Mouse (Mus musculus) T-helper 17 cell (primary cell): Measurements from ENCODE around the gene Nup205.

Source experiments
- in situ Hi-C, 2 experiments: fragments of 300-600 bp; cut with MboI, MseI; formaldehyde crosslinking; loops; 1 replicate in 1 of 2; 2 replicates in 1 of 2; pipeline ENCODE4 v1.15.1; 2025; ENCODE audit warnings: high pct_unique_total_duplicates in 2 of 2

Nup205 gene

DNA sequence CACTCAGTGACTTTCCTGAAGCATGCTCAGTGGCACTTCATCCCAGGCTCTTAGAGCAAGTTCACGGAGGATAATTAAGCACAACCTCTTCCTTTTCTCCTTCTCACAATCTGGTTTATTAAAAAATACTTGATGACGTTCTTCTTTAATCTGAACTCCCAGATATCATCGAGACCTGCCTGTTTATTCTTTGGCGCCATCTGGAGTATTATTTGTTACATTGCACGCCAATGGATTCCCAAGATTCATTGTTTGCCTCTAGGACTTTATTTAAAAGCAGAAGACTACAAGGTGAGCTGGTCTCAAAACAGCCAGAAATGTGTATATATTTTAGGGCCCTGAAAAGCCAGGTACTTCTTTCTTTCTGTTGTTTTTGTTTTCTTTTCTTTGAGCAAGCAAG is 67.9 kb downstream of the Nup205 start:
- in situ Hi-C loops, result no loop called here

DNA sequence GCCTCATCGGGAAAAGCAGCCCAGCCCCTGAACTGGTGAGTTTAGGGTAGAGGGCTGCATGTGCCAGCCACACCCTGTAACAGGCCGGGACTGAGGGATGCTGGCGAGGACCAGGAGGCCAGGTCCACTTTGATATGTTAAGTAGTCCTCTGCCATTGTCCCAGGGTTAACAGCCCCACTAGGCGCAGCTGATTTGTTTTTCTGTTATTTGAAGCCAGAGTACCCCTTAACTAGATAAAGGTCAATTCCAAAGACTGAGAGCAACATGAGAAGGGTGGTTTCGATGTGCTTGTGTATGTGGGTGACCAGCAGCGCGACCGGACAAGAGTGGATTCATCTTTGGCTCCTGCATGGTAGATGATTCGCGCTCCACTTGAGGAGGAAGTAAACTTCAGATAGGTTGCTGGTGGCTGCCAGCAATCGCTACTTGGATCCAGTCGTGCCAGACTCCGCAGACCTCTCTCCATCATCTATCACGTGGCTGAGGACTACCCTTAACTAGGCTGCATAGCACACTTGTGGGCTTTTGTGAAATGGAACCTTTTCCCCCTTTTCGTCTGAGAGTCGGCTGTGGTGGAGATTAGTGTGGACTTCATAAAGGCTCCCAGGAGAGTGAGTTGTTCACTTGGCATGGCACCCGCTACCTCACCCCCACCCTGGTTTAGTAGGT is 74.7 kb downstream of the Nup205 start:
- in situ Hi-C loops, result loop anchor here (5.0 to 25.0 kb wide), 2 partner anchors 285 kb away; partner anchors contain the start of gene Mtpn (in 2 of the 2)

DNA sequence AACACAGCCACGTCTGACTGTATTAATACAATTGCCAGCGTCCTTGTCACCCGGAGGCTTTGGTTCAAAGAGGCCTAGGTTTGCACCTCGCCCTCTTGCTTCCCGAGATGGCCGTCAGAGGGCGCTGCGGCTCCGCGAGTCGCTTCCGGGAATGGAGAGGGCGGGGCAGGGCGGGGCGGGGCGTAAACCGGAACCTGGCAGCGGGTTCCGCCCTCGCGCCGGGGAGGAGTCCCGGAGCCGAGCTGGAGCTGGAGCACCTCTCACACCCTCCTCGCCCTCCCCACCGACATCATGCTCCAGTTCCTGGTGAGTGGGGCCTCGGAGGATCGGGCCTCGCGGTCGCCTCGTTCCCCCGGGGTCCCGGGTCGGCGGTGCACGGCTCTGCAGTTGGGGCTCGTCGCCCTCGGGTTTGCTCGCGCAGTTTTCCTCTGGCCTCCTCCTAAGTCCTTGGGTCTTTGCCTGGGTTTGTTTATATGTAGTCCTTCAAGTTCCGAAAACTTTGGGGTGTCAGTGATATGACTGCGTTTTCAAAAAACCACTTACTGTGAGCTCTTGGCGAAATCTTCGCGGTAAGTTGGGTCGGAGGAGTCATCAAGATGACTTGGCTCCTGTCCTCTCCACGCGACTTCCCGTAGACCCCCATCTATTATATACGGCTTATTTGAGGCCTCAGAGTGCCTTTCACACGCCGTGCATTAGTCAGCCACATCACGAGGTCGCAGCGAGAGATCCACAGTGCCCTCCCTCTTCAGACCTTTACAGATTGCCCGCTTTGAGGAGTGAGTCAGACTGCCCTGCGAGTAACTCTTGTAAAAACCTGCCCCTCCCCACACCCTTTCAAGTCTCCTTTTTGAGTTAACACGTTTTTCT is 75.5 kb downstream of the Nup205 start:
- in situ Hi-C loops, result loop anchor here (5.0 to 25.0 kb wide), 2 partner anchors 285 kb away; partner anchors contain the start of gene Mtpn (in 2 of the 2)

DNA sequence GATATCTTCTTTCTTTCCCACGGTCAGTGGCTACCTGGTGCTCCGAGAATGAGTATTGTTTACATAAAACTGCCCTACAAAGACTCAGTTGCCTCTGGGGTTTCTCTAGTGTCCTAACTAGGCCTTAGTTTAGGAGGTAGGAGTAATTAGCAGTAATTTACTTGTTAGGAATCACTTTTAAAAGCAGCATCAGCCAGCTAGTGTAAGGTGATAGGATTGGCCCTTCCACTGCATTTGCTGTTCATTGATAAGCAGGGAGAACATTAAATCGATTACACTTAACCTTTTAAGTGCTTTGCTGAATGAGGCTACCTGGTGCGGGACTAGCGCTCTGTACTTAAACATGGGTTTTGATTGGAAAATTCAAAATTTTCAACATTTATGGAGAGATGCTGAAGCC is 76.3 kb downstream of the Nup205 start:
- in situ Hi-C loops, result loop anchor here (5.0 to 25.0 kb wide), 2 partner anchors 284 kb away; partner anchors contain the start of gene Mtpn (in 2 of the 2)

DNA sequence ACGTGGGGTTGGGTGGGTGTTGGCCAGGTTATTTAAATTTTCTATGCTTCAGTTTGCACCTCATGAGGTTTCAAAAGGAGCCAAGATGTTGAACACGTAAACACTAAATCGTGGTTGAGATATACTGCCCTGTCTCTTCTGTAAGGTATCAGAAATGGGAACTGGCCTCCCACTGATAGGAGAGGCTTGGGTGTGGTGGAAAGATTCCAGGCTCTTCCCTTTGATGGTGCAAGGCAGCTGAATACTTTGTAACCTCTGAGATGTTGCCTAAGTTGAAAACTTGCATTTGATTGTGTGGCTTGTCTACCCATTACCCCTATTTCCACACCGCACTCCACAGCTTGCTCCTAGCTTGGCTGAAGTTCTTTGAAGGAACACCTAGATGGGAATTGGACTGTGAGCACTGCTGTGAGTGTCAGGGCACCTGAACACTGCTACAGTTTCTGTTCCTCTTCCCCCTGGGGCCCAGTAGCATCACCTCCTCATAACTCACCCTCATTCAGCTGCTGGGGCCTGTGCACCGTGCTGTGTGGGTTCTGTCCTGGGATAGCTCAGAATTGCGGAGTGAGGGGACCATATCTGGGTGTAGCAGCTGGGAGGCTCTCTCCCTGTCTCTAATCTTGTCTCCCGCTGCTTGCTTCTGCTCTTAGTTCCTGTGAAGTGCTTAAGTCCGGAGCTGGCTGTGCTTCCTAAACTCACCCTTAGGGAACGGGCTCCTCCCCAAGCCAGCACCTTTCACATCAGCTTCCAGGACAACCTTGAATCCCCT is 77.1 kb downstream of the Nup205 start:
- in situ Hi-C loops, result loop anchor here (5.0 to 25.0 kb wide), 2 partner anchors 283 kb away; partner anchors contain the start of gene Mtpn (in 2 of the 2)

DNA sequence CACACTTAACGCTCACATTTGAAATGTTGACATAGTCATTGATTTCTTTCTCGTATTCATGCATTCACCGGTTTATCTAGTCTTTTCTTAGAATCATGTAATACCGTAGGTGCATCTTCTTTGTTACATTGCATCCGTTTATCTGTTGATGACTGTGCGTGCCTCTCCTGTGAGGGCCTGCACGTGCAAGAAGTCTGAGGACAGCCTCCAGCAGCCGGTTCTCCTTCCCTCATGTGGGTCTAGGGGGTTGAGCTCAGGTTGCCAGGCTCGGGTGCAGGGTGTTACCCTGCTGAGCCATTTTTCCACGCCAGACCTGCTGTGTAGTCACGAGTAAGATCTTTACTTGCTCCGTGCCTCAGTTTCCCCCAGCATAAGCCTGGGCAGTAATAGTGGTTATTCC is 77.8 kb downstream of the Nup205 start:
- in situ Hi-C loops, result loop anchor here in 1 of 2 experiments (25.0 kb wide), 1 partner anchor 282 kb away; the partner anchor contains the start of gene Mtpn

DNA sequence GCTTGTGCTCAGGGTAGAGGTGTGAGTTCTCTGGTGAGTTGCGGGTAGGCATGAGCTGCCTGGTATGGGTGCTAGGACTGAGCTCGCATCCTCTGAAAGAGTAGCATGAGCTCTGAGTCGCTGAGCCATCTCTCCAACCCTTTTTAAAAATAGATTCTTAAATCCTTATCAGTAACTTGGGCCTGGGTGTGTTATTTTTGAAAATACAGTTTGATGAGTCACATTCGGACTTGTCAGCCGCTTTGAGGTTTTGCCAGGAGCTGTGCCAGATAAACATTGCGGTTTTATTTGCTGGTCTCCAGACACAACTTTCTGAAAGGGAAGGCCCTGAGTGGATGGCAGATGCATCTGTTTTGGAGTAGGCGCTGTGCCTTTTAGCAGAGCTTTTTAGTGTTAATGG is 79.5 kb downstream of the Nup205 start:
- in situ Hi-C loops, result loop anchor here in 1 of 2 experiments (25.0 kb wide), 1 partner anchor 281 kb away; the partner anchor contains the start of gene Mtpn

DNA sequence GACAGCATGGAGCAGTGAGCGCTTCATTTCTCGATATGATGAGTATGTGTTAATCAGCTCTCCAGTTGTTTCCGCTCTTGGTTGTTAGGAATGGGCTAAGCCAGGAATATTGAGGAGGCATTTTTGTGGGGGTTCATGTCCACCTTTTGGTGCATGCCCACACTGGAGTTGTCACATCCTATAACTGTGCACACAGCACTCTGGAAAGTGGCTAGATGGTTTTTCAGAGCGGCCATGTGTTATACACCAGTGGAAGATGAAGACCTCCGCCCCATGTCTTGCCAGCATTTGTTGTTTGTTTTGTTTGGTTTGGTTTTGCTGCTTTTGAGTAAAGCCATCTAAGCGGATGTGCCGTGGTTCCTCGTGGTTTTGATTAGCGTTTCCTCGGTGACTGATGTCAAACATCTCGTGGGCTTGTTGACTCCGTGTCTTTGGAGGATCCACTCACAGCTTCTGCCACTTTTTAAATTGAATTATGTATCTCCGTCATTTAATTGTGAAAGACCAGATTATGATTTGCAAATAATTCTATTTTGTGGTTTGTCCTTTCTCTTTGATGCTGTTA is 80.5 kb downstream of the Nup205 start:
- in situ Hi-C loops, result loop anchor here in 1 of 2 experiments (25.0 kb wide), 1 partner anchor 280 kb away; the partner anchor contains the start of gene Mtpn

DNA sequence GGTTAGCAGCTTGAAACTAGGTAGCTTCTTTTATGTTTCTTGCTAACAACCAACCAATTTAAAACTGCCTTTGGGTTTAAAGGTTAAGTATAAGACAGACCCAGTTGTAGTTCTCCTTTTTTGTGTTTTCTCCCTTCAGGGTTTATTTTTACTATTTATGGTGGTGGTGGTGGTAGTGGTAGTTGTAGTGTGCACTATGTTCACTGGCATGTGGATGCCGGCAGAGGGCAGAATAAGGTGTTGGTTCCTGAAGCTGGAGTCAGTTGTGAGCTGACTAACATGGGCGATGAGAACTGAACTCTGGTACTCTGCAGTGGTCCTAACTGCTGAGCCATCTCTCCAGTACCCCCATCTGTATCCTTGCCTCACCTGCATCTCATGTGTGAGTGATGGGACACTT is 81.7 kb downstream of the Nup205 start:
- in situ Hi-C loops, result loop anchor here in 1 of 2 experiments (25.0 kb wide), 1 partner anchor 278 kb away; the partner anchor contains the start of gene Mtpn

DNA sequence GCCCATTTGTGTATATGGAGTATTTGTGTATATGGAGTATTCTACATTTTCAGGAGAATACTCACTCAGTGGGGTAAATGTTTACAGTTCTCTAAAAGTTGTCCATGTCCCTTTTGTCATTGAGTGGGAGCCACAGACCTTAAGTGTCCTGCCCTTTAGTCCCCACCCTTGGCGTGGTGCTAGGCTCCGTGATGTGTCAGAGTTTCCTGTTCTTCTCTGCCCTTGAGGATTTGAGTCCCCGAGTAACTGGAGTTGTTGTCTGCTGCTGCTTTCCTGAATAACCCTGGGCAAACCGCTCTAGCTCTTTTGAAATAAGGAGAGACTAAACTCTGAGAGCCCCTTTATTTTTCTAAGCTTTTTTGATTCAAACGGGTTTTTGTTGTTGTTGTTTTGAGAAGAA is 82.3 kb downstream of the Nup205 start:
- in situ Hi-C loops, result loop anchor here in 1 of 2 experiments (25.0 kb wide), 1 partner anchor 278 kb away; the partner anchor contains the start of gene Mtpn

DNA sequence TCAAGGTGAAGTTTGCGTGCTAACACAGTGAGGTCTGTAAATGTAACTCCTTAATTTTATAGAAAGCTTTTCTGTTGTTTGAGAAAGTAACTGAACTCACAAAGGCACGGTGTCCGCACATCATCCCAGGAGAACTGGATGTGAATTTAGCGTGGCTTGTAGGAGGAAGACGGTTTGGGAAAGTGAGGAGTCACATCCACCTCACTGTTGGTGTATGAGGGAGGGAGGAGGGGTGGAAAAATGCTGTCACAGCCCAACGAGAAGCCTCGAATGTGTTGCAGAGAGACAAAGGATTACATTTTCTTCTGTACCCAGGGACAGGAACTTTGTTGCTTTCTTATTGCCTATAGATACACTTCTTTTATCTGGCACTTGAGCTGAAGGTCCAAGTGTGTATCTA is 83.3 kb downstream of the Nup205 start:
- in situ Hi-C loops, result loop anchor here in 1 of 2 experiments (25.0 kb wide), 1 partner anchor 277 kb away; the partner anchor contains the start of gene Mtpn

DNA sequence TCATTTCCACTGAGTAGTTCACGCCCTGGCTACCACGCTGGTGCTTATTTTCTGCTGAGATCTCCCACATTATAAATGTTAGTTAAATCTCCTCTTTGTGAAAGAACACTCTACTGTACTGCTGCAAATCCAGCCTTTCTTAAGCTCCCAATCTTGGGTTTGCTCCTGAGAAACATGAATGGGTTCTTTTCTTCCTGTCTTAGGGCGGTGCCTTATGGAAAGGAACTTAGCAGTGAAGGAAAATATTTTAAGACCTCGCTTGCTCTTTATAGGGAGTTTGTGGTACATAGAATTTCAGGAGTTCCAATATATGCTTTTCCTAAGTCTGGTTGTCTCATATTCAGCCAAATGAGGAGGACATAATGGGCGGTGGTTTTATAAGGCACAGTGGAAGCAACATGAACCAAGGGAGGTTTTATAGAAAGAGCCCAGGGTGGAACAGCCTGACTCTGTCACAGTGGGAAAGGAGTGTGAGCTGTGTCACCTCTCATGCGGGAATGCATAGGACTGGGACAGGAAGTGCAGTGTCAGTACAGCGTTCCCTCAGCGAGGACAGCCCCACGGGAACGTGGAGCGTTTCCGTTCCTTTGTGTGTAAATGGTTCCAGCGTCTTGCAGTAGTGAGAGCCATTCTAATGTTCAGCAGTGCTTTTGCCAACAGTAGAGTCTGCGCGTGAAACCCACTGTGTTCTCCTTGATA is 88.5 kb downstream of the Nup205 start:
- in situ Hi-C loops, result loop anchor here in 1 of 2 experiments (25.0 kb wide), 1 partner anchor 272 kb away; the partner anchor contains the start of gene Mtpn

DNA sequence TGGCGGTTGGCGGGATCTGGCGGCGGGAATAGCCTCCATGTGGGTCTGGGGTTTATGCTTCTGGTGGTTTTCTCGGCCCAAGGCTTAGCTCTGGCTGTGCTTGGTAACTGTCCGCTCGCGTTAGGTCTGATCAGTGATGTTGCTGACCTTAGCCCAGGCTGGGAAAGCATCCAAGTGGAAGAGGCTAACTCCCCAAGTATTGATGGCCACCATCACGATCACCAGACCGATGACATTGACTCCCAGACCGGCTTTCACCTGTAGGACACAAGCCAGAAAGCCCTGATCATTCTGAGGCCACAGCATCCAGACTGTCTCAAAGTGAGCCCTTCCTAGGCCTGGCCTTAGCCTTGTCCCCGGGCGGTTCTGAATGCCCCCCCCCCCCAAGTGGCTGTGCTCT is 91.5 kb downstream of the Nup205 start:
- in situ Hi-C loops, result loop anchor here in 1 of 2 experiments (25.0 kb wide), 1 partner anchor 269 kb away; the partner anchor contains the start of gene Mtpn

DNA sequence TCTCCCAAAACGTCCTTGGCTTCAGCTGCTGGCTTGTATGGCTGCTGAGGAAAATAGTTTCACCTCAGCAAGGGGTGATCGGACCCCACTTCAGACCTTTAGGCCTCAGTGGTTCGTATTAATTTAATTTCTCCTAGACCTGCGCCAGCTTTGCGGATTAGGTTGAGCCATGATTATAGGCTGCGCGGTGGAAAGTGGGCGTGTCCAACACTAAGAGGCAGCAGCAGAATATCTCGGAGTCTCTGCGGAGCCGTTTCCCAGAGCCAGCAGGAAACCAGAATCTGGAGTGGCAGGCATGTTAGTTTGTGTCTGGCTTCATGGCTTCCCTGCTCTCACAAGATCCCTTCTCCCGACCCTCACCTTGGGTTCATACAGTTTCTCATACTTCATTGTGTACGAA is 92.4 kb downstream of the Nup205 start:
- in situ Hi-C loops, result loop anchor here in 1 of 2 experiments (25.0 kb wide), 1 partner anchor 268 kb away; the partner anchor contains the start of gene Mtpn

DNA sequence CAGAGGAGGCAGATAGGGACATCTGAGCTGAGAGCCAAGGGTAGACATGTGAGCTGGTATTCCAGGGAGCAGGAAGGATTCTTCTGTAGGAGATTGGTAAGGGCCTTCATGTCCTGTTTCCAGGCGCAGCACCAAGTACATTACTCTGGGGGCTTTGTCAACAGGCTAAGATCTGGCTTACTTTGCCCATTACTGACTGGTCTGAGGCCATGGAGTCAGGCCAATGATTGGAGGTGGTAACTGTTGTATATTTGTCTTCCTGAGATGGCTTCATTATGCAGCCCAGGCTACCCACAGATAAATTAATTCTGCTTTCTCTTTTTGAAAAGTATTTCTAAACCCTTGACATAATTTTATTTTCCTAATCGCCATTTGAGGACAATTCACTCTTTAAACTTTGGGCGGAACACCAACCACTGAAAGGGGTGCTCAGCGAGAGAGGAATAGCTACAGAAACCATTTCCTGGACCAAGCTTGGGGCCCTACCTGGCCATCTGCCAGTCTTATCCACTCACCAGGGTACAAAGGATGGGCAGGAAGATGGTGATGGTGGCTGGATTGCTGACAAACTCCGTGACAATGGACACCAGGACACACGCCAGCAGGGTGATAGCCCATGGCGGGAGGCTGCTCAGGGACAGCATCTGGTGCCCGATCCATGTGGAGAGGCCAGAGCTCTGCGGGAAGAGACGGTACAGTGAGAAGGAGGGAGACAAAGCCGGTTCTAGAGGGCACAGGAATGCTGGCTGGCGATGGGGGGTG is 94.1 kb downstream of the Nup205 start:
- in situ Hi-C loops, result loop anchor here in 1 of 2 experiments (25.0 kb wide), 1 partner anchor 266 kb away; the partner anchor contains the start of gene Mtpn

DNA sequence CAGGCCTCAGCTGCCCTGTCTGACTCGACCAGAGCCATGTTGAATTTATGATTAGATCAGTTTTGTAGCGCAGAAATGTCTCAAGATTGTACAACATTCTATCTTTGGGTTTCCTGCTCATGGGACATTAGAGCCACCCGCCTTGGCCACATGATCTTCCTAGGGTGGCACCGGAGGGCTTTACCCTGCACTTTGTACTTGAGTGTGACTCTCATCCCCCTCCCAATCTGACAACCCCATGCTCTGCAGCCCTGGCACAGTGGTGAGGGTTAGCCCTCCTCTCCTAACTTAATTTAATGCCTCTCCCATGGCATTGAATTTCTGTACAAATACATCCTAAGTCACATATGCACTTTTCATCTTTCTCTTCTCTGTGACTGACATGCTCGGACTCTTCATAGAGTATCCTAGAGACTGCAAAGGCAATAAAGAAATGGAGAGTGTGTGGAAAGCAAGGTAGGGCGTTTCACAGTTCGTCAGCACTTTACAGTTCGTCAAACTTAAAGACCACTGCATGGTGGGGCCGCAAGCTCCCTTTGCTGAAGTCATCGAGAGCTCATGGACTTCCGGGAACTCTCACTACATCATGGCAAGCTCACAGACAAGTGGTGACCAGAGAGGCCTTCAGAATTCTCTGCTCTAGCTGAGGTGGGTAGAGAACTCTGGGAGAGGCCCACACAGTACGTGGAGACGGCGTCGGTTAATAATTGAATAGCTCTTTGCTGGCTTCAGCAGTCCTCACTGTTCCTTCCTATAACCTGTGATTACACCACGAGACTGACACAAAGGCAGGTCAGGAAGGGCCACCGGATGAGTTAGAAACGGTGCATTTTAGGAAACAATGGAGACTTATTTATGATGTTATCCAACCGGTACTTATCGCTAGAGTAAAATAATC is 94.9 kb downstream of the Nup205 start:
- in situ Hi-C loops, result loop anchor here in 1 of 2 experiments (25.0 kb wide), 1 partner anchor 265 kb away; the partner anchor contains the start of gene Mtpn

DNA sequence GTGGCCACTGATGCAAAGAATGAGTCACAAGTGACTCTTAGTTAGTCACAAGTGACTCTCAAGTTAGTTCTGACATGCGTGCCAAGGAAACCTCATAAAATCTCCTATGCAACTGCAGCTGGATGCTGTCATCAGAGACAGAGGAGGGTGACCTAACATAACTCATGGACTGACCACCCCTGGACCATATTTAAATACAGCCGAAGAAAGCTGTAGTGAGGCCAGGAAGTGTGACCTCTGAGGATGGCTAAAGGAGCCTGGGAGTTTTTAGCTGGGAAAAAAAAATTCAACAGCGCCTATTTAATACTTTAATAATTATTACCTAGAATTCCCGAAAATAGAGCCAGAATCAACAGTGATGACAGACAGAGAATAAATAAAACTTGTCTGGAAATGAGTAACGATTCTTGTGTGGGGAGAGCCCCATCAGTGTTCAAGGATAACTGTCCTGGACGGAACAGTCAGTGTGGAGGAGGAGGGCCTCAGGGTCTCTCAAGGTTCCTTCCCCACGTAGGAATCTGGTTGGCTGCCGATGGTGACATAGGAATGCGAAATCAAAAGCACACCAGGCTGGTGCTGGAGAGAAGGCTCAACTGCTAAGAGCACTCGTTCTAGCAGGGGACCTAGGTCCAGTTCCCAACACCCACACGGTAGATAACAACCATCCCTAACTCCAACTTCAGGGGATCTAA is 96.3 kb downstream of the Nup205 start:
- in situ Hi-C loops, result loop anchor here in 1 of 2 experiments (25.0 kb wide), 1 partner anchor 264 kb away; the partner anchor contains the start of gene Mtpn
